Mouse (Mus musculus) gastrocnemius, postnatal 25 days (tissue): ENCODE results near the gene Rbbp6. TPM values are rescaled to one million over a fixed set of nuclear protein-coding genes. Genes with fewer than 3 reads are reported as not detected.

ENCODE experiments used
- DNase-seq: peaks from one replicate; pipeline ENCODE4 v3.0.0; 2022
- total RNA-seq, 2 experiments: library from RNA; stranded (reverse); gene quantifications; 1 replicate in 1 of 2; 2 replicates in 1 of 2; pipeline ENCODE4 v1.2.3; 2021

The Rbbp6 gene
- total RNA-seq, 2 experiments from 2014 or later, result 20.4 to 22.2 TPM

DNA sequence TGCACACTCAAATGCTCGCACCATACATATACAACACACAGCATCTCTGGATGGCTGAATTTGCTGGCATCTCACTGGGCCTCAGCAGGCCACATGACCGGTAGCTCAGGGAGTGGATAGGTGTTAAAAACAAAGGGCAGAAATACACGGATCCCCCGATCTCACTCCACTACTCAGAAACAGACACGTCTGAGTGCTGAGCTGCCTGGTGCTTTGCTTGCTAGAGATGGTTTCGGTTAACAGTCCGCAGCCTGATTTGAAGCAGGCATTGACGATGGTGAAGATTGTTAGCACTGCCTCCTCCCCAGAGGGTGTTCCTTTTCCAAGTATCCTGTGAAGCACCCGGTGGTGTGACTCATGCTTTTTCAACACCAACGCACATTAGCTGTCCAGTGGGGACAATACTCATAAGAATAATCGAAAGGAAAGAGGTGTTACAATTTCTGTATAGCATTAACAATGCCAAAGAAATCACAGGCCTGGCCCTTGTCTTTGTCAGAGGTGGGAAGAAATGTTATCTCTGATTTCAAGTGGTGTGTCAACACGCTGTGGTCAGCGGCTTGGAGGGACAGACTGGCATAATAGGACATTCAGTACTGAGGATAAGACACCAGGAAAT lies 81.1 kb downstream of the Rbbp6 start:
- DNase-seq, result no peak

Other genes starting within 250 kb of the Rbbp6 start
- gene Tnrc6a, start 158.2 kb downstream of the Rbbp6 start, total RNA-seq, result 10 to 100 TPM; 18.9 to 20.4 TPM
- gene Slc5a11, start 249.1 kb downstream of the Rbbp6 start, total RNA-seq, result not detected